ENCODE assay signal across 7 mouse cellular contexts in the genomic region with DNA sequence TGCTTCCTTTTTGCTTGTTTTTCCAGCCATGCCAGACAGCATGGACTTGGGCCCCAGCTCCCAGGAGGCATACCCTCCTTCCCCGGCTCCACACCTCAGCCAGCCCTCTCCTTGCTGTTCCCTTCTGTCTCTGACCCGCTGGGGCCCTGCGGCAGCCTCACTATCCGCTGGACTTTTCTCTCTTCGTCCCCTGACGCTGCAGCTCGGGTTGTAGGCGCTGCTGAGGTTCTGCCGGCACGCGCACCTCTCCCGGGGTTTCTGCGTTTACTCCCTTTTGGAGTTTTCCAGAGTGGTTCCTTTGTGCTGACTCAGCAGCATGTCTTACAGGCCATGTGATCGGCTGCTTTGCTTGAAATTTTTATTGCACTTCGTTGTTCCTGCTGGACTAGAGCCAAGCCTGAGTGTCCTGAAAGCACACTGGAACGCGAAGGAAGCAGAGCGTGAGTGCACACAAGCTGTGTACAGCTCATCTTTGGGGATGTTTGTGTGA. TPM values are rescaled to one million over a fixed set of nuclear protein-coding genes. Genes with fewer than 3 reads are reported as not detected.
DNase-seq lines count a peak whose midpoint lies in the region; ATAC-seq lines count a peak whose summit lies in the region.

No protein-coding gene starts in this region.

- peaks cover 32% of the 10 kb centered on the region for H3K4me1 ChIP-seq in embryonic facial prominence, embryonic 13.5 days
- peaks cover 20% of the 10 kb centered on the region for H3K4me1 ChIP-seq in kidney, embryonic 14.5 days (ENCODE audit: control insufficient read depth, insufficient read depth, low read length)
- H3K4me1 ChIP-seq in limb, embryonic 13.5 days = peaks cover 33% of the 10 kb centered on the region
- H3K4me1 ChIP-seq in midbrain, embryonic 15.5 days = peaks cover 7% of the 10 kb centered on the region

- DNase-seq in adrenal gland, postnatal 4 days (ENCODE audit: low spot score in 2 of 2) = peak; percentile 8 to 44
- DNase-seq in heart, adult 9 months (ENCODE audit: low spot score in 2 of 2) = peak; percentile 62 to 81
- DNase-seq in testis, postnatal 10 days (ENCODE audit: low spot score) = peak; percentile 78

- peak overlapping the region; percentile 36 for H3K4me3 ChIP-seq in embryonic facial prominence, embryonic 13.5 days
- H3K4me3 ChIP-seq in kidney, embryonic 14.5 days (ENCODE audit: low read length) = peak overlapping the region; percentile 32
- peak overlapping the region; percentile 39 for H3K4me3 ChIP-seq in limb, embryonic 13.5 days
- H3K4me3 ChIP-seq in midbrain, embryonic 15.5 days = peak overlapping the region; percentile 21; the same call in 1 of the 2 replicates

- no peak for ATAC-seq in embryonic facial prominence, embryonic 13.5 days (ENCODE audit: insufficient number of reproducible peaks, insufficient read depth, low FRiP score, low TSS enrichment, low read depth)
- ATAC-seq in kidney, embryonic 14.5 days (ENCODE audit: low FRiP score, low TSS enrichment) = peak; percentile 76
- peak; percentile 66; the same call in 1 of the 2 replicates for ATAC-seq in limb, embryonic 13.5 days (ENCODE audit: low FRiP score, low read depth)
- no peak for ATAC-seq in midbrain, embryonic 15.5 days (replicated peaks)

- WGBS in embryonic facial prominence, embryonic 13.5 days = 12% methylated on average over 18 of the region's 18 CpGs
- WGBS in kidney, embryonic 14.5 days = 9% methylated on average over 18 of the region's 18 CpGs
- 7% methylated on average over 18 of the region's 18 CpGs for WGBS in limb, embryonic 13.5 days
- 14% methylated on average over 18 of the region's 18 CpGs for WGBS in midbrain, embryonic 15.5 days

- H3K4me2 ChIP-seq in embryonic facial prominence, embryonic 13.5 days = peak overlapping the region; percentile 66
- peak overlapping the region; percentile 61 for H3K4me2 ChIP-seq in kidney, embryonic 14.5 days (replicated peaks; ENCODE audit: low read depth, low read length)
- peak overlapping the region; percentile 74 for H3K4me2 ChIP-seq in limb, embryonic 13.5 days (replicated peaks)
- H3K4me2 ChIP-seq in midbrain, embryonic 15.5 days = peak overlapping the region; percentile 53

- peak overlapping the region; percentile 88 for H3K27ac ChIP-seq in embryonic facial prominence, embryonic 13.5 days
- H3K27ac ChIP-seq in kidney, embryonic 14.5 days (ENCODE audit: low read depth, low read length) = peak overlapping the region; percentile 96
- H3K27ac ChIP-seq in limb, embryonic 13.5 days = peak overlapping the region; percentile 90
- peak overlapping the region; percentile 59; the same call in 1 of the 2 replicates for H3K27ac ChIP-seq in midbrain, embryonic 15.5 days

- peak overlapping the region; percentile 73 for H3K9ac ChIP-seq in embryonic facial prominence, embryonic 13.5 days
- H3K9ac ChIP-seq in kidney, embryonic 14.5 days (ENCODE audit: low read depth, low read length) = peak overlapping the region; percentile 64
- peak overlapping the region; percentile 70 for H3K9ac ChIP-seq in limb, embryonic 13.5 days
- peak overlapping the region; percentile 15; the same call in 1 of the 2 replicates for H3K9ac ChIP-seq in midbrain, embryonic 15.5 days

- H3K27me3 ChIP-seq in embryonic facial prominence, embryonic 13.5 days = no peaks in the 10 kb centered on the region
- H3K27me3 ChIP-seq in kidney, embryonic 14.5 days (ENCODE audit: control insufficient read depth, insufficient read depth, low read length) = no peaks in the 10 kb centered on the region
- no peaks in the 10 kb centered on the region for H3K27me3 ChIP-seq in limb, embryonic 13.5 days
- H3K27me3 ChIP-seq in midbrain, embryonic 15.5 days (replicated peaks) = no peaks in the 10 kb centered on the region

- 0 out of 2 replicates have a peak, but pooled peaks cover 3% of the 10 kb centered on the region for H3K9me3 ChIP-seq in embryonic facial prominence, embryonic 13.5 days
- H3K9me3 ChIP-seq in kidney, embryonic 14.5 days (ENCODE audit: control insufficient read depth, low read length) = no peaks in the 10 kb centered on the region
- no peaks in the 10 kb centered on the region for H3K9me3 ChIP-seq in limb, embryonic 13.5 days
- no peaks in the 10 kb centered on the region for H3K9me3 ChIP-seq in midbrain, embryonic 15.5 days

- peaks cover 8% of the 10 kb centered on the region; the same call in 1 of the 2 replicates for H3K36me3 ChIP-seq in embryonic facial prominence, embryonic 13.5 days
- no peaks in the 10 kb centered on the region; the same call in 1 of the 2 replicates for H3K36me3 ChIP-seq in kidney, embryonic 14.5 days (ENCODE audit: control insufficient read depth, insufficient read depth, low read length)
- peaks cover 3% of the 10 kb centered on the region; the same call in 1 of the 2 replicates for H3K36me3 ChIP-seq in limb, embryonic 13.5 days
- H3K36me3 ChIP-seq in midbrain, embryonic 15.5 days (replicated peaks) = no peaks in the 10 kb centered on the region

RNA-seq across cellular contexts. Expression of gene Snx9, which starts 8.3 kb away (rescaled TPM):
- 10 to 100 TPM; 52.0 to 57.6 TPM for total RNA-seq in adrenal gland, postnatal 4 days (2021)
- polyA plus RNA-seq in embryonic facial prominence, embryonic 13.5 days (2015; fragmentation: Nextera tagmentation; extraction: Ambion mirVana) = 22.9 and 23.4 TPM in 2 replicates
- 27.6 and 44.5 TPM in 2 replicates for polyA plus RNA-seq in kidney, embryonic 14.5 days (2014; fragmentation: Nextera tagmentation; extraction: Ambion mirVana)
- polyA plus RNA-seq in limb, embryonic 13.5 days (2015; fragmentation: Nextera tagmentation; extraction: Ambion mirVana) = 27.6 and 28.3 TPM in 2 replicates
- polyA plus RNA-seq in midbrain, embryonic 15.5 days (2015; fragmentation: Nextera tagmentation; extraction: Ambion mirVana) = 6.9 and 7.9 TPM in 2 replicates

Comparison
In these comparisons a context has a peak if more than half of its experiments do, and no peak if none do; other contexts are left out.
1. DNase-seq: peak in every context shown above with its lines; median percentile 78 in testis, postnatal 10 days; 72 in heart, adult 9 months; 26 in adrenal gland, postnatal 4 days.
2. ATAC-seq: peak in kidney, embryonic 14.5 days (single experiment) and limb, embryonic 13.5 days (single experiment); none in embryonic facial prominence, embryonic 13.5 days (single experiment) and midbrain, embryonic 15.5 days (single experiment).
3. H3K9ac ChIP-seq: peak in every context shown above with its lines; median percentile 73 in embryonic facial prominence, embryonic 13.5 days; 70 in limb, embryonic 13.5 days; 64 in kidney, embryonic 14.5 days; 15 in midbrain, embryonic 15.5 days.
4. Peak in every context shown above with its lines, with median percentiles within 50 percentile points of each other: H3K27ac ChIP-seq, H3K4me2 ChIP-seq and H3K4me3 ChIP-seq.